Mouse (Mus musculus) telencephalon, adult 2 months (tissue): ENCODE results near the gene Nanp.

Source experiments
- DNase-seq: peaks from one replicate; pipeline ENCODE4 v3.0.0-alpha.2; 2011; ENCODE audit warnings: low read depth, low spot score

Nanp gene

DNA sequence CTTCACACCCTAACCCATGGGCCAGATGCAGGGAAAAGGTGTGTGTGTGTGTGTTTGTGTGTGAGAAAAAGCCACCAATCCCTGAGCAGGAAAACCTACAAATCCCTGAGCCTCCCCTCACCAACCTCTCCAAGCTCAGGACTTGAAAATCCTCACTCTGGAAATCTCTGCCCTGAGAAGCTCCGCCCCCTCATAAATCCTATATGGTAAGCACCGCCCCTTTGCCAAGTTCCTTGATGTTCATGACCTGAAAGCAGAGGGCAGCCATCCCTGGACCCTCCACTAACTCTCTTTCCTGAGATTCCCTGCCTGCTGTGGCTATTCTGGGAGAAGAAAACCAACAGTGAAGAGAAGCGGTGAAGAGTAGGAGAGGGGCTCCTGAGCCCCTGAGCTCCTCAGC is 40.2 kb downstream of the Nanp start:
- DNase-seq: no peak

DNA sequence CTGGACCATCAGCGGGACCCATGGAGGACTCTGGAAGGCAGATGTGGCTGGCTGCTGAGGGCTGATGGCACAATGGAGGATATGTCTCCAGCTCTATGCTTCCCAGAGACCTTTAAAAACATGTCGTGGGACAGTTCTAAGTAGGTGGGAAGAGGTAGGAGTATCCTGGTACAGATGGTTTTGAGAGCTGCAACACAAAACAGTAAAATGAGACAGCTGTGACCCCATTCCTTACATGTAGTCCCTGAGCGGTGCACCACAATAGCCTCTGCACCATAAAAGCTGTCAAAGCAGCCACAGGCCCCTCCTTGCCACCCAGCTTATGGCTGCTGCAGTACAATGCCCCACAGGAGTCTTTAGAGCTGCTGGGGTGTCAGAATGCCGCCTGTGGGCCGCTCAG is 41.6 kb downstream of the Nanp start:
- no peak for DNase-seq

GRCm38 (mm10) chr2:150995324-150995723 is 43.9 kb downstream of the Nanp start:
- no peak for DNase-seq

- DNase-seq: no peak
Observed at GRCm38 (mm10) chr2:150991050-150991449, 48.1 kb downstream of the Nanp start.

GRCm38 (mm10) chr2:150990506-150990905 is 48.7 kb downstream of the Nanp start:
- no peak for DNase-seq

DNA sequence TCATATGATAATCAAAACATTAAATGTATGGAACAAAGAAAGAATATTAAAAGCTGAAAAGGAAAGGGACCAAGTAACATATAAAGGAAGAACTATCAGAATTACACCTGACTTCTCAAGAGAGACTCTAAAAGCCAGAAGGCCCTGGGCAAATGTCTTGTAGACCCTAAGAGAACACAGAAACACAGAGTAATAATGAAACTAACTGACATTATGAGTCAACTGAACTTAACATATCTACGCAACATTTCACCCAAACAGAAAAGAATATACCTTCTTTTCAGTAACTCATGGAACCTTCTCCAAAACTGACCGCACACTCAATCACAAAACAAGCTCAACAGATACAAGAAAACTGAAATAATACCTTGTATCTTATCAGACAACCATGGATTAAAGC is 53.8 kb downstream of the Nanp start:
- DNase-seq: no peak

DNA sequence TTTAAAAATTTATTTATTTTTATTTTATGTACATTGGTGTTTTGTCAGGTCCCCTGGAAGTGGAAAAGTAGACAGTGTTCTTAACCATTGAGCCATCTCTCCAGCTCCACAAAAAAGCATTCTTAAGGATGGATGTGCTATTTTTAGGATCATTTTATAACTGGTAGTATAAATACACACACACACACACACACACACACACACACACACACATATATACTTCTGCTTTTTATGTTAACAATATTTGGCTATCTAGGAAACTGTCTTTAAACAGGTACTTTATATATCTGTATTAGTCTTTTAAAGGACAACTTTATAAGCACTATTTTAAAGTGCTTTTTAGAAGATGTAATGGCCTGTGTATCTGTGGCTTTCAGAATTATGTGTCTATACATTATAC is 57.1 kb downstream of the Nanp start:
- DNase-seq: no peak

DNA sequence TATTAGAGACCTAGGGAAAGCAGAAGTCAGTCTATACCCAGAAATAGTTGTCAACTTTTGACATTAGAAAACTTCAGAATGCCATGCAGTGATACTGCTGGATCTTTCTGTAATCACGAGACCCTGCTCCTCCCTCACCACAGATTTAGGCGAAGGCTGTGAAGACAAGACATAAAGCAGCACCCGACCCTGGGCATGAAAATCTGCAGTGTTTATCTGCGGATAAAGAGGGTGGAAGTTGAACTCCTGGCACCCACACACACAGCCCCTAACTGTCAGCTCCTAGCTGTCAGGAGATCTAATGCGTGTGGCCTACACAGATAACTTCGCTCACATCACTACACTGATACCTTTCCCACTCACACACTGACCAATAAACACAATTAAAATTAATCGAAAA is 57.7 kb downstream of the Nanp start:
- no peak for DNase-seq

- no peak for DNase-seq
Observed at GRCm38 (mm10) chr2:150979861-150980620, 59.2 kb downstream of the Nanp start.
